Mouse (Mus musculus): ENCODE measurements around the gene Olfr1090. TPM values are rescaled to one million over a fixed set of nuclear protein-coding genes. Genes with fewer than 3 reads are reported as not detected.

Gene Olfr1090
- not detected in 2 replicates for polyA plus RNA-seq (2015; fragmentation: Nextera tagmentation; extraction: Ambion mirVana)

- no peaks in the 10 kb centered on the region for H3K9me3 ChIP-seq (replicated peaks; ENCODE audit: control insufficient read depth, low read length, poor library complexity, severe bottlenecking)
- H3K4me3 ChIP-seq (ENCODE audit: low read depth, low read length) = no peak within 1 kb of the TSS
- H3K36me3 ChIP-seq (ENCODE audit: control insufficient read depth, insufficient read depth, low read length) = no peaks in the 10 kb centered on the region
- H3K9ac ChIP-seq (ENCODE audit: low read depth, low read length) = no peak within 1 kb of the TSS
- no peaks in the 10 kb centered on the region for H3K4me1 ChIP-seq (ENCODE audit: control insufficient read depth, insufficient read depth, low read length)
- no peak within 1 kb of the TSS for H3K27ac ChIP-seq (ENCODE audit: low read length)
- H3K27me3 ChIP-seq (ENCODE audit: control insufficient read depth, insufficient read depth, low read depth, low read length) = no peaks in the 10 kb centered on the region
- ATAC-seq = no peak
- H3K4me2 ChIP-seq (ENCODE audit: low read length) = no peak within 1 kb of the TSS
- WGBS = 92% methylated on average over 1 of the region's 1 CpGs
These were observed at the start of gene Olfr1090 for GRCm38 (mm10) chr2:86758893-86759292. Gene Olfr1090, minus strand, starts transcription at chr2:86758993.

- WGBS = 87% methylated on average over 2 of the region's 2 CpGs
- Histone ChIP-seq H3K4me3 (ENCODE audit: low read depth, low read length) (no peak within 1 kb of the TSS), H3K27ac (ENCODE audit: low read length) (no peak within 1 kb of the TSS), H3K4me1 (ENCODE audit: control insufficient read depth, insufficient read depth, low read length) (no peaks in the 10 kb centered on the region), H3K9ac (ENCODE audit: low read depth, low read length) (no peak within 1 kb of the TSS), H3K36me3 (ENCODE audit: control insufficient read depth, insufficient read depth, low read length) (no peaks in the 10 kb centered on the region), H3K4me2 (ENCODE audit: low read length) (no peak within 1 kb of the TSS), H3K9me3 (replicated peaks; ENCODE audit: control insufficient read depth, low read length, poor library complexity, severe bottlenecking) (no peaks in the 10 kb centered on the region), H3K27me3 (ENCODE audit: control insufficient read depth, insufficient read depth, low read depth, low read length) (no peaks in the 10 kb centered on the region)
- ATAC-seq = no peak
These were observed 23.4 kb upstream of the Olfr1090 start, which contains the start of gene Olfr1093 for GRCm38 (mm10) chr2:86782179-86782578. Gene Olfr1093, plus strand, starts transcription at chr2:86782479.

GRCm38 (mm10) chr2:86761050-86761449 lies 2.3 kb upstream of the Olfr1090 start:
- WGBS = 96% methylated on average over 6 of the region's 6 CpGs
- Histone ChIP-seq H3K4me2 (ENCODE audit: low read length) (no peak overlapping the region), H3K4me1 (ENCODE audit: control insufficient read depth, insufficient read depth, low read length) (no peaks in the 10 kb centered on the region), H3K27me3 (ENCODE audit: control insufficient read depth, insufficient read depth, low read depth, low read length) (no peaks in the 10 kb centered on the region), H3K9ac (ENCODE audit: low read depth, low read length) (no peak overlapping the region), H3K36me3 (ENCODE audit: control insufficient read depth, insufficient read depth, low read length) (no peaks in the 10 kb centered on the region), H3K27ac (ENCODE audit: low read length) (no peak overlapping the region), H3K9me3 (replicated peaks; ENCODE audit: control insufficient read depth, low read length, poor library complexity, severe bottlenecking) (no peaks in the 10 kb centered on the region), H3K4me3 (ENCODE audit: low read depth, low read length) (no peak overlapping the region)
- ATAC-seq = no peak

- no peak for ATAC-seq
- Histone ChIP-seq H3K9me3 (replicated peaks; ENCODE audit: control insufficient read depth, low read length, poor library complexity, severe bottlenecking) (no peaks in the 10 kb centered on the region), H3K9ac (ENCODE audit: low read depth, low read length) (no peak within 1 kb of the TSS), H3K27ac (ENCODE audit: low read length) (no peak within 1 kb of the TSS), H3K4me2 (ENCODE audit: low read length) (no peak within 1 kb of the TSS), H3K27me3 (ENCODE audit: control insufficient read depth, insufficient read depth, low read depth, low read length) (no peaks in the 10 kb centered on the region), H3K36me3 (ENCODE audit: control insufficient read depth, insufficient read depth, low read length) (no peaks in the 10 kb centered on the region), H3K4me1 (ENCODE audit: control insufficient read depth, insufficient read depth, low read length) (no peaks in the 10 kb centered on the region), H3K4me3 (ENCODE audit: low read depth, low read length) (no peak within 1 kb of the TSS)
These were observed 25.2 kb downstream of the Olfr1090 start, which contains the start of gene Olfr1089 for GRCm38 (mm10) chr2:86733601-86734000. Gene Olfr1089, minus strand, starts transcription at chr2:86733701.

Other genes starting within 250 kb of the Olfr1090 start
- 0.10 TPM in 1 of 2 replicates, not detected in the other for gene Olfr1079, start 216.5 kb downstream of the Olfr1090 start, polyA plus RNA-seq (2015; fragmentation: Nextera tagmentation; extraction: Ambion mirVana)
- not detected in 2 replicates for gene Olfr1080, start 200.8 kb downstream of the Olfr1090 start, polyA plus RNA-seq (2015; fragmentation: Nextera tagmentation; extraction: Ambion mirVana)
- not detected in 2 replicates for gene Olfr1082, start 160.0 kb downstream of the Olfr1090 start, polyA plus RNA-seq (2015; fragmentation: Nextera tagmentation; extraction: Ambion mirVana)
- not detected in 2 replicates for gene Olfr1084, start 119.3 kb downstream of the Olfr1090 start, polyA plus RNA-seq (2015; fragmentation: Nextera tagmentation; extraction: Ambion mirVana)
- not detected in 2 replicates for gene Olfr1085, start 97.0 kb downstream of the Olfr1090 start, polyA plus RNA-seq (2015; fragmentation: Nextera tagmentation; extraction: Ambion mirVana)
- not detected in 2 replicates for gene Olfr1086, start 78.9 kb downstream of the Olfr1090 start, polyA plus RNA-seq (2015; fragmentation: Nextera tagmentation; extraction: Ambion mirVana)
- gene Olfr1087, start 60.6 kb downstream of the Olfr1090 start, polyA plus RNA-seq (2015; fragmentation: Nextera tagmentation; extraction: Ambion mirVana) = not detected in 2 replicates
- not detected in 2 replicates for gene Olfr1089, start 25.3 kb downstream of the Olfr1090 start, polyA plus RNA-seq (2015; fragmentation: Nextera tagmentation; extraction: Ambion mirVana)
- gene Olfr1093, start 23.5 kb upstream of the Olfr1090 start, polyA plus RNA-seq (2015; fragmentation: Nextera tagmentation; extraction: Ambion mirVana) = not detected in 2 replicates
- gene Olfr141, start 51.0 kb upstream of the Olfr1090 start, polyA plus RNA-seq (2015; fragmentation: Nextera tagmentation; extraction: Ambion mirVana) = not detected in 2 replicates
- not detected in 2 replicates for gene Olfr1094, start 65.7 kb upstream of the Olfr1090 start, polyA plus RNA-seq (2015; fragmentation: Nextera tagmentation; extraction: Ambion mirVana)
- not detected in 2 replicates for gene Olfr1095, start 92.7 kb upstream of the Olfr1090 start, polyA plus RNA-seq (2015; fragmentation: Nextera tagmentation; extraction: Ambion mirVana)
- gene Gm13723, start 115.8 kb upstream of the Olfr1090 start, polyA plus RNA-seq (2015; fragmentation: Nextera tagmentation; extraction: Ambion mirVana) = not detected in 2 replicates
- gene Olfr1097, start 133.2 kb upstream of the Olfr1090 start, polyA plus RNA-seq (2015; fragmentation: Nextera tagmentation; extraction: Ambion mirVana) = not detected in 2 replicates
- not detected in 2 replicates for gene Olfr1098, start 165.6 kb upstream of the Olfr1090 start, polyA plus RNA-seq (2015; fragmentation: Nextera tagmentation; extraction: Ambion mirVana)
- not detected in 2 replicates for gene Olfr1099, start 201.7 kb upstream of the Olfr1090 start, polyA plus RNA-seq (2015; fragmentation: Nextera tagmentation; extraction: Ambion mirVana)
- not detected in 2 replicates for gene Olfr1100, start 221.0 kb upstream of the Olfr1090 start, polyA plus RNA-seq (2015; fragmentation: Nextera tagmentation; extraction: Ambion mirVana)
- not detected in 2 replicates for gene Olfr1101, start 232.2 kb upstream of the Olfr1090 start, polyA plus RNA-seq (2015; fragmentation: Nextera tagmentation; extraction: Ambion mirVana)
- not detected in 2 replicates for gene Olfr1102, start 239.4 kb upstream of the Olfr1090 start, polyA plus RNA-seq (2015; fragmentation: Nextera tagmentation; extraction: Ambion mirVana)